Mouse (Mus musculus) erythroblast, embryonic 14.5 days (primary cell): Measurements from ENCODE around the gene Trmt1. TPM values are rescaled to one million over a fixed set of nuclear protein-coding genes. Genes with fewer than 3 reads are reported as not detected.
A peak's percentile ranks its signal among the peaks of the same experiment; 100 is the strongest.

Experiments
- H3K27me3 ChIP-seq: 2 replicates; pipeline ENCODE4 v1.6.1; 2012; ENCODE audit warnings: inconsistent platforms; ENCODE audit not compliant: control insufficient read depth
- H3K36me3 ChIP-seq: 2 replicates; pipeline ENCODE4 v1.6.1; 2012; ENCODE audit warnings: mild to moderate bottlenecking, inconsistent platforms; ENCODE audit not compliant: control insufficient read depth
- H3K4me1 ChIP-seq: 2 replicates; pipeline ENCODE4 v1.6.1; 2012; ENCODE audit warnings: inconsistent platforms; ENCODE audit not compliant: control insufficient read depth
- H3K4me3 ChIP-seq: replicated peaks from 2 replicates; pipeline ENCODE3; 2012; ENCODE audit warnings: moderate library complexity, mild to moderate bottlenecking, inconsistent platforms
- H3K9me3 ChIP-seq: 2 replicates; pipeline ENCODE4 v1.6.1; 2012; ENCODE audit warnings: low read length, inconsistent platforms, mixed read lengths; ENCODE audit not compliant: control insufficient read depth
- GATA1 ChIP-seq: IDR thresholded peaks from 2 replicates; pipeline ENCODE4 v1.6.1; 2012; ENCODE audit warnings: low read length, inconsistent platforms, mixed read lengths
- TAL1 ChIP-seq: IDR thresholded peaks from 3 replicates; pipeline ENCODE4 v1.6.1; 2012; ENCODE audit warnings: low read length, inconsistent platforms, mixed read lengths
- polyA plus RNA-seq: library from polyadenylated mRNA; stranded (reverse); fragments of >175 nt; gene quantifications from 2 replicates; pipeline ENCODE4 v1.2.3, GENCODE M21; 2012

Trmt1 gene
- polyA plus RNA-seq, 1 experiment = 9.0 TPM

DNA sequence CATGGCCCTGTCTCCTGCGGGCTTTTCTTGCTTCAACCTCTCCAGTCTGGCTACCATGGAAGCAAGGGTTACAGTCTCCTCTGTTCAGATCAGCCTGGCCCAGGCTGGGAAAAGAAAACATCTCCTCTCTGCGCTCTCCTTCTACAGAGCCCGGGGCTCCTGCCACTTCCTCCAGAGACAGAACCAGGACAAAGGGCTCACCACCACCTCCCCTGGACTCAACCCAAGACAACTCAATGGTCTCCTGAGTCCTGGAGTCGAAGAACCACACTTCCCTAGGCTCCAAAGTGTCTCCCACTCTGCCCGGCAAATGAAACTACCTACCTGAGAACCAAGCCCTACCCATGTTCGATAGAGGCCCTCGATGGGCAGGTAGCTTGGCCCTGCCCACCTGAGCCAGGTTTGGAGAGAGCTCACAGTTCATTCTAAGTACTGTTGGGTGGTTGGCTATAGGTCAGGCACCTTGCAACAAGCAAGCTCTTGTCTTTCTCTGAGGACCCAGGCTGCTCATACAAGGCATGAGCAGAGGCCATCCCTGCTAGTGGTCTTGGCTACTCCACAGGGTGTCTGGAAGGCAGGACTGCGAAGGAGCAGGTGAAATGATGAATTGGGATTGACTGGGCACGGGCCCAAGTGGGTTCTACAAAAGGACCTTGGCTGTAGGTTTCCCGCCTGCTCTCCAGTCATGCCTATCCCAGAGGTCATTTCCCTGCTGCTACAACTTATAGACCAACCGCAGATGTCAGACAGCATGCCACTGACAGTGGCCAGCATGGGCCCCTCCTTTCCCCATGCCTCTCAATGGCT is 45.5 kb downstream of the Trmt1 start:
- peak overlapping the region; percentile 63 for H3K4me3 ChIP-seq

DNA sequence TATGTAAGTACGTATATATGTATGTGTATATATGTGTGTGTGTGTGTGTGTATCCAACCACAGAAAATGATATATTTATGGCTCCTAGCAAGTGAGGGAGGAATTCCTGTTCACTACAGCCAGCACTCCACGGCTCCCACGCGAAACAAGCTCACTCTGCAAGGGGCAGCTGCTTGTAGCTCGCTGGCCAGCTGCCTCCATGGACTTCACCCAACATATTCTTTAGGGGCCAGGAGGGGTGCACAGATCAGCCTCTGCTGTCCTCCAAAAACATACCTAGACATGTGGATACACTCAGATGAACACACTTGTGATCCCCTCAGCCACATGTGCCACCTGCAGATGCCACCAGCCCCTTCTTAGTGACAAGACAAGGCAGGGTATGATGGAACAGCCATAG is 46.4 kb downstream of the Trmt1 start:
- H3K27me3 ChIP-seq = no peaks in the 10 kb centered on the region; the same call in 1 of the 2 replicates
- H3K9me3 ChIP-seq = peaks cover 3% of the 10 kb centered on the region
- no peak for TF ChIP-seq TAL1
- no peak for TF ChIP-seq GATA1
- H3K36me3 ChIP-seq = peaks cover 41% of the 10 kb centered on the region
- H3K4me3 ChIP-seq = no peak overlapping the region
- peaks cover 96% of the 10 kb centered on the region for H3K4me1 ChIP-seq

More for the DNA sequence above, 45.5 kb downstream of the Trmt1 start:
- Histone ChIP-seq H3K9me3 (peaks cover 3% of the 10 kb centered on the region), H3K27me3 (no peaks in the 10 kb centered on the region; the same call in 1 of the 2 replicates), H3K4me1 (peaks cover 96% of the 10 kb centered on the region), H3K36me3 (peaks cover 51% of the 10 kb centered on the region)
- no peak for TF ChIP-seq GATA1
- TF ChIP-seq TAL1 = no peak

DNA sequence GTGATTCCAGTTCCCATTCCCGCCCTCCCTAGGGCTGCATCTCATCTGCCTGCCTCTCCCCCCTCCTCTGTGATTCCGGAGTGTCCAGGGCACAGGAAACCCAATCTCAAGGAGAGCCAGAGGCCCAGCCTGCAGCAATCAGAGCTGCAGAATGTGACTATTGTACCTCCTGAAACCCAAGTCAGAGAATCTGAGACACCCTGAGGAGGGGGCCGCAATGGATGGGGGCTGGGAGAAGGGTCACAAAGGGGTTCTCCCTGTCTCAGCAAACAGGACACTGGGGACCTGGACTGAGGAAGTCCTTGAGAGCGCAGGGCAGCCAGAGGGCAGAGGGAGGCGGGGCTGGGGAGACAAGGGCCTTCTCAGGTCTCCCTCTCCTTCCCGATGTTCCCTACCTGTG is 46.9 kb downstream of the Trmt1 start:
- H3K36me3 ChIP-seq = peaks cover 37% of the 10 kb centered on the region
- peaks cover 96% of the 10 kb centered on the region for H3K4me1 ChIP-seq
- no peak for TF ChIP-seq GATA1
- no peak for TF ChIP-seq TAL1
- H3K27me3 ChIP-seq = peaks cover 3% of the 10 kb centered on the region; the same call in 1 of the 2 replicates
- H3K9me3 ChIP-seq = peaks cover 3% of the 10 kb centered on the region
- no peak overlapping the region for H3K4me3 ChIP-seq

DNA sequence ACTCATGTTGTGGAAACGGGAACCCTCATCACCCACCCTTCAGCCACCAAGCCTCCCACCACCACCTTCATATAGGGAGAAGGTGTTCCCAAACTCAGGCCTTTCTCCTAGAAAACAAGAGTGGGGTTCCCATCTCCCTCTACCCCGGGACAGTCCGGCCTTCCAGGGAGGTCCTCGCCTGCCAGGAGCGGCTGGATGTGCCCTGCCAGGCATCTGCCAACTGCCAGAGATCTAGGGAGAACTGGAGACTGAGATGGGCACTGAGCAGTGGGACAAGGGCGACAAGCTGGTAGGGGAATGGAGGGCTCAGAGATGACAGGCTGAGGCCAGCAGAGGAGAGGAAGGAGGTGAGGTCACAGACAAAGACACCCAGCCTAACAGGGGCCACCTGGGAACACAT is 47.9 kb downstream of the Trmt1 start:
- TF ChIP-seq TAL1 (no peak), GATA1 (no peak)
- H3K9me3 ChIP-seq = peaks cover 3% of the 10 kb centered on the region
- H3K4me3 ChIP-seq = no peak overlapping the region
- peaks cover 11% of the 10 kb centered on the region for H3K27me3 ChIP-seq
- H3K4me1 ChIP-seq = peaks cover 96% of the 10 kb centered on the region
- H3K36me3 ChIP-seq = peaks cover 28% of the 10 kb centered on the region

DNA sequence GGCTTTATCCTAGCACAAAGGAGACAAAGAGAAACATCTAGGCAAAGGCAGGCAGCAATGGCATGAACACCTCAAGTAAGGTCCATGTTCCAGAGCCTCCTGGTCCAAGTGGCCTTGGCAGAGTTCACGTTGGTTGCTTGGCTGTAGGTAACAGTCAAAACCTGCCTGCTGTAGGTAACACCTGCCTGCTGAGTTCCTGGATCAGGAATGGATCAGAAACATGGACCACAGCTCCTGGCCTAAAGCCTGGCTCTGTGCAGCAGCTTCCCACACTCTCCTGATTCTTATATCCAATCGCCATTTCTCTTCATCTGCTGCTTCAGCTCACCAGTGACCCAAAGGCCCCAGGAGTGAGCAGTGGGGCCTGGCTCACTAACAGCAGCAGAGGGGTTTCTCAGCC is 48.6 kb downstream of the Trmt1 start:
- Histone ChIP-seq H3K4me3 (no peak overlapping the region), H3K9me3 (peaks cover 3% of the 10 kb centered on the region), H3K27me3 (peaks cover 15% of the 10 kb centered on the region), H3K4me1 (peaks cover 93% of the 10 kb centered on the region), H3K36me3 (peaks cover 23% of the 10 kb centered on the region)
- TF ChIP-seq TAL1 (no peak), GATA1 (no peak)

DNA sequence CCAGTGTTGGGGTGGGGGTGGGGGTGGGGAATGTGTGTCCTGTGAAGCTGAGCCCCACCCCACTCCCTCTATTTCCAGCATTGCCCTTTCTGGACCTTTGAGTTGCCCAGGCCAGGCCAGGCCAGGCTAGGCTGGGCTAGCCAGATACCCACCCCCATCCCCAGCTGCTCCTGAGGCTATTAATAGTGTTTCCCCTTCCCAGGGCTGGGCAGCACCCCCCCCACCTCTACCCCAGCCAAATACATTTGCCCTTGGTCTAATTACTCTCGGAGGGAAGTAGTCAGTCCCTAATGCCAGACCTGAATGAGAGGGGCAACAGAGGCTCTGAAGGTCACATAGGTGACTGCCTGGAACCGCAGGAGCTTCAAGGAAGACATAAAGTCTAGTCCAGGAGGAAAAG is 49.5 kb downstream of the Trmt1 start:
- no peaks in the 10 kb centered on the region for H3K9me3 ChIP-seq
- H3K4me3 ChIP-seq = no peak overlapping the region
- peaks cover 17% of the 10 kb centered on the region for H3K27me3 ChIP-seq
- TF ChIP-seq TAL1 = no peak
- TF ChIP-seq GATA1 = no peak
- H3K36me3 ChIP-seq = peaks cover 14% of the 10 kb centered on the region
- H3K4me1 ChIP-seq = peaks cover 84% of the 10 kb centered on the region

DNA sequence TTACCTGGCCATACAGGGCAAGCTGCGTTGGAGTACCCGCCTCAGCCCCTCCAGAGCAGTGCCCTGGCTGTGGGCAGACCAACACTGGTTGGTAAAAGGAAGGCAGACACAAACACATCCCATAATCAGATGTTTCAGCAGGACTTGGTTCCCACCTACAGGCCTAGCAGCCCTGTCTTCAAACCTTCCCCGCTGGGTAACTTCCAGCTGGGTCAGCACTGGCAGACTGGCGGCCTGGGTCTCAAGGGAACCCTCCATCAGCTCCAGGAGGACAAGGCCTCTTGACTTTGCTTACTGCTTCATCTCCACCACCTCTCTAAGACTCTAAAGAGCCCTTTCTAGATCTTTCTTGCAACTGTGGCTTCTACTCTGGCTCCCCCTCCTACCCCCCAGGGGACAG is 50.4 kb downstream of the Trmt1 start:
- H3K4me1 ChIP-seq = peaks cover 81% of the 10 kb centered on the region
- H3K4me3 ChIP-seq = no peak overlapping the region
- no peaks in the 10 kb centered on the region for H3K9me3 ChIP-seq
- H3K27me3 ChIP-seq = peaks cover 24% of the 10 kb centered on the region
- peaks cover 13% of the 10 kb centered on the region for H3K36me3 ChIP-seq
- no peak for TF ChIP-seq TAL1
- no peak for TF ChIP-seq GATA1

DNA sequence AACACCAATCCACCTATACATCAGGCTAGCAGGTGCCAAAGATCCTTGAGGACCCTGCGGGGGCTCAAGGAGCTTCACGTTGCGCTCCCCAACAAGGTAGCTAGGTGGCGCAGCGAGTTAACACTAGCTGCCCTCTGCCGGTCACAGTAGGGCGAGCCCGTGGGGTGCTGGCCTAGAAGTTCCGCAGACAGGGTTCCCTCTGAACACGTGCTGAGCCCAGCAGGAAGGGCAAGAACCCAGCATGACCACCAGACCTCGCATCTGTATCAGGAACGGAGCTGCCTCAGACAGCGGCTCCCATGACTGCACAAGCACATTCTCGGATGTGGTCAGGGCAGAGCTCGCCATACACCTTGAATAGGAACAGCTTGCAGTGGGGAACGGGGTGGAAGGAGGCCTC is 51.5 kb downstream of the Trmt1 start:
- Histone ChIP-seq H3K4me1 (peaks cover 79% of the 10 kb centered on the region), H3K27me3 (peaks cover 33% of the 10 kb centered on the region), H3K9me3 (no peaks in the 10 kb centered on the region), H3K36me3 (peaks cover 6% of the 10 kb centered on the region), H3K4me3 (peak overlapping the region; percentile 55)
- no peak for TF ChIP-seq TAL1
- no peak for TF ChIP-seq GATA1

DNA sequence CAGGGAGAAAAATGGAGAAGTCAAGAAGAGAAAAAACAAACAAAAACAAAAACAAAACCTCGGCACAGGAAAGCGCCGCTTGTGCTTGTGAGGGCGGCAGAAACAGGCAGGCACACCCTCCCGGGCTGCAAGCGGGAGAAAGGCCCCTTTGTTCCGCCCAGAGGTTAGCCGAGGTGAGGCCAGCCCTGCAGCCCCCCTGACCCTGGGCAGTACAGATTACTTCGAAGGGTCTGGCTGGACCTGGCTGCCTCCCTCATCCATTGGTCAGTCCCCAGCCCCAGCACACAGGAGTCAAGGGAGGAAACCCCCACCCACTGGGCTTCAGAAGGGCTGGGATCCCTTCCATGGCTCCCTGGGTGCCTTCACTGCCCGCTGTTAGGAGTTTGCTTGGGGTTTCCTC is 52.2 kb downstream of the Trmt1 start:
- no peak for TF ChIP-seq GATA1
- TF ChIP-seq TAL1 = no peak
- no peaks in the 10 kb centered on the region; the same call in 1 of the 2 replicates for H3K36me3 ChIP-seq
- H3K4me3 ChIP-seq = peak overlapping the region; percentile 55
- no peaks in the 10 kb centered on the region for H3K9me3 ChIP-seq
- H3K27me3 ChIP-seq = peaks cover 37% of the 10 kb centered on the region
- peaks cover 78% of the 10 kb centered on the region for H3K4me1 ChIP-seq
